Mouse (Mus musculus): ENCODE measurements around the gene Psmd4. TPM values are rescaled to one million over a fixed set of nuclear protein-coding genes. Genes with fewer than 3 reads are reported as not detected.
"Not testable (repeated sequence)": the region's sequence is repeated elsewhere in the genome, so short reads cannot be mapped to it uniquely, and the experiment has no call there.

The Psmd4 gene
- total and polyA plus RNA-seq, 3 experiments = 92.0 to 374 (median 177) TPM

DNA sequence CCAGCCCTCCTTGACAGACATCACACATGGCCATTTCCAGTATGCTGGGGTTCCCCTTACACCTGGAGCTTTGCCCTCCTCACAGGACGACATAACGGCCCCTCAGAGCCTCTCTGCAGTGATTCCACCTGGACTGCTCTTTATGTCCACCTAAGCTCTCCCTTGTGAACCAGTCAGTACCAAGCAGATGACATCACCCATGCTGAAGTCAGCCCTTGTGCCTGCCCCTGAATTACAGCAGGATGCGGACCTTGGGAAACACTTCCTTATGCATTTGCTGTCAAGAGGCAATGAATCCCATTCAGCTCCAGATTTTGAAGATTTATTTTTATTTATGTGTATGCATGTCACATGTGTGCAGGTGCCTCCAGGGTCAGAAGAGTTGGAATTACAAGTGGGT lies 5.5 kb upstream of the Psmd4 start:
- Histone ChIP-seq H3K27me3 (ENCODE audit: insufficient read depth, low read length) (peaks cover 22% of the 10 kb centered on the region), H3K9me3 (replicated peaks) (no peaks in the 10 kb centered on the region), H3K4me1 (ENCODE audit: insufficient read depth, low read depth, low read length) (peaks cover 40% of the 10 kb centered on the region), H3K36me3 (replicated peaks) (no peaks in the 10 kb centered on the region), H3K4me3 (ENCODE audit: low read depth, low read length) (no peak overlapping the region)
- no peak for DNase-seq (ENCODE audit: low spot score)
- TF ChIP-seq CTCF (IDR thresholded peaks at IDR 0.05; ENCODE audit: low read depth, low read length) (no peak), GATA1 (IDR thresholded peaks at IDR 0.05; ENCODE audit: borderline replicate concordance, low read length) (no peak), TAL1 (conservative IDR thresholded peaks at IDR 0.05; ENCODE audit: low read depth, low read length) (no peak), GATA2 (IDR thresholded peaks at IDR 0.05; ENCODE audit: borderline replicate concordance, low read depth, low read length) (no peak), POLR2AphosphoS5 (IDR thresholded peaks at IDR 0.05; ENCODE audit: insufficient replicate concordance, low read depth, low read length) (no peak)
- no peak for ATAC-seq (ENCODE audit: extremely low read depth, insufficient number of reproducible peaks, low FRiP score, poor library complexity, severe bottlenecking)

DNA sequence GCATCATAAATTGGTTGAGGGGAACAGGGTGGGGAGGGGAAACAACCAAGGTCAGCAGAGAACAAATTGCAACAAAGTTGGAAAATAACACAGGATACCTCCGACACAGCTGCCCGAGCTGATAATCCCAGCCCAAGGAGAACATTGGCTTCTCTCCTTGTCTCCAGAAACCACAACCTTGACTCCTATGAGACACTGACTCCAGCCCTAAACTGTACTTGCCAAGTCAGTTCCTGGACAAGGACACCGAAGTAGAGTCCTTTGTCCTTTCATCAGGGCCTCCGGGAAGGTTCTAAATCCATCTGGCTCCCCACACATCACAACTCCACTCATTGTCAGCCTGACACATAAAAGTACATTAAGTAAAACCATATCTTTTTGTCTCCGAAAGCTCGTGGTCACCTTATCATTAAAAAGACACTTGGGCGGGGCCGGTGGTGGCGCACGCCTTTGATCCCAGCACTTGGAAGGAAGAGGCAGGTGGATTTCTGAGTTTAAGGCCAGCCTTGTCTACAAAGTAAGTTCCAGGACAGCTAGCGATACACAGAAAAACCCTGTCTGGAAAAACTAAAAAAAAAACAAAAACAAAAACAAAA lies 4.1 kb upstream of the Psmd4 start:
- ATAC-seq (ENCODE audit: extremely low read depth, insufficient number of reproducible peaks, low FRiP score, poor library complexity, severe bottlenecking) (no peak), DNase-seq (ENCODE audit: low spot score) (no peak)
- Histone ChIP-seq H3K27me3 (ENCODE audit: insufficient read depth, low read length) (peaks cover 22% of the 10 kb centered on the region), H3K36me3 (replicated peaks) (no peaks in the 10 kb centered on the region), H3K4me3 (ENCODE audit: low read depth, low read length) (no peak overlapping the region; the same call in 1 of the 2 replicates), H3K9me3 (replicated peaks) (no peaks in the 10 kb centered on the region), H3K4me1 (ENCODE audit: insufficient read depth, low read depth, low read length) (peaks cover 40% of the 10 kb centered on the region)
- no peak for TF ChIP-seq CTCF (IDR thresholded peaks at IDR 0.05; ENCODE audit: low read depth, low read length)
- peak; percentile 38; the same call in 1 of the 2 replicates for TF ChIP-seq TAL1 (conservative IDR thresholded peaks at IDR 0.05; ENCODE audit: low read depth, low read length)

DNA sequence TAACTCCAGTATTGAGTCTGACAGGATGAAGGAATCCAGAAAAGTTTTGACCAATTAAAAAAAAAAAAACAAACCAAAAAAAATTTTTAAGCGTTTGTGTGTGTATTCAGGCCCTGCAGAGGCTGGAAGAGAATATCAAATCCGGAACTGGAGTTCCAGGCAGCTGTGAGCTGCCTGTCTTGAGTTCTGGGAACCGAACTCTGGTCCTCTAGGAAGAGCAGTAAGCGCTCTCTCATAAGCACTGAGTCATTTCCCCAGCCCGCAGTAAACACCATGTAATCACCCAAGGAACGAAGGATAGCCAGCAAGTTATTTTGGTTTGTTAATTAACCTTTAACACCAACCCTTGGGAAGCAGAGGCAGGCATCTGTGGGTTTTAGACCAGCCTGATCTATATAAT lies 837 bp upstream of the Psmd4 start:
- peaks cover 26% of the 10 kb centered on the region for H3K36me3 ChIP-seq (replicated peaks)
- no peaks in the 10 kb centered on the region for H3K9me3 ChIP-seq (replicated peaks)
- peaks cover 56% of the 10 kb centered on the region for H3K4me1 ChIP-seq (ENCODE audit: insufficient read depth, low read depth, low read length)
- ATAC-seq (ENCODE audit: extremely low read depth, insufficient number of reproducible peaks, low FRiP score, poor library complexity, severe bottlenecking) = no peak
- peaks cover 6% of the 10 kb centered on the region for H3K27me3 ChIP-seq (ENCODE audit: insufficient read depth, low read length)
- DNase-seq (ENCODE audit: low spot score) = no peak
- TF ChIP-seq POLR2AphosphoS5 (IDR thresholded peaks at IDR 0.05; ENCODE audit: insufficient replicate concordance, low read depth, low read length) (no peak), CTCF (IDR thresholded peaks at IDR 0.05; ENCODE audit: low read depth, low read length) (no peak), GATA2 (IDR thresholded peaks at IDR 0.05; ENCODE audit: borderline replicate concordance, low read depth, low read length) (no peak), GATA1 (IDR thresholded peaks at IDR 0.05; ENCODE audit: borderline replicate concordance, low read length) (no peak), TAL1 (conservative IDR thresholded peaks at IDR 0.05; ENCODE audit: low read depth, low read length) (no peak)
- H3K4me3 ChIP-seq (ENCODE audit: low read depth, low read length) = no peak overlapping the region

DNA sequence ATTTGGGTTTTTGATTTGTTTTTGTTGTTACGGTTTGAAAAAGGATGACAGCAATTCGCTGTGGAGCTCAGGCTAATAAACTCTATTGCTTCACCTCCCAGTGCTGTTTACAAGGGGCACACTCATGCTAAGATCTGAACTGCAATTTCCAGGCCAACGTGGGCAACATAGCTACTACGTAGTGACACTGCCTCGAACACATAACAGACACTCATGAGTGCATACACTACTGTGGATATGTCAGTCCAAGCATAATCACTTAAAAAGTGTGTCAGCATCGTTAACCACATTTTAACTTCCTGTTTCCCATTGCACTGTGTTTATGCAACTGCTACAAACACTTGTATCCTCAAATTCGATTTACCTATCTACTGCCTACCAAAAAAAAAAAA lies 420 bp upstream of the Psmd4 start:
- H3K36me3 ChIP-seq (replicated peaks) = peaks cover 31% of the 10 kb centered on the region
- H3K9me3 ChIP-seq (replicated peaks) = no peaks in the 10 kb centered on the region
- H3K4me3 ChIP-seq (ENCODE audit: low read depth, low read length) = peak overlapping the region; percentile 82
- ATAC-seq (ENCODE audit: extremely low read depth, insufficient number of reproducible peaks, low FRiP score, poor library complexity, severe bottlenecking) = peak; percentile 25
- H3K27me3 ChIP-seq (ENCODE audit: insufficient read depth, low read length) = peaks cover 3% of the 10 kb centered on the region
- peak; percentile 40 for DNase-seq (ENCODE audit: low spot score)
- peaks cover 54% of the 10 kb centered on the region for H3K4me1 ChIP-seq (ENCODE audit: insufficient read depth, low read depth, low read length)
- no peak for TF ChIP-seq GATA1 (IDR thresholded peaks at IDR 0.05; ENCODE audit: borderline replicate concordance, low read length)
- TF ChIP-seq GATA2 (IDR thresholded peaks at IDR 0.05; ENCODE audit: borderline replicate concordance, low read depth, low read length) = no peak
- no peak for TF ChIP-seq POLR2AphosphoS5 (IDR thresholded peaks at IDR 0.05; ENCODE audit: insufficient replicate concordance, low read depth, low read length)
- TF ChIP-seq CTCF (IDR thresholded peaks at IDR 0.05; ENCODE audit: low read depth, low read length) = no peak
- TF ChIP-seq TAL1 (conservative IDR thresholded peaks at IDR 0.05; ENCODE audit: low read depth, low read length) = no peak

DNA sequence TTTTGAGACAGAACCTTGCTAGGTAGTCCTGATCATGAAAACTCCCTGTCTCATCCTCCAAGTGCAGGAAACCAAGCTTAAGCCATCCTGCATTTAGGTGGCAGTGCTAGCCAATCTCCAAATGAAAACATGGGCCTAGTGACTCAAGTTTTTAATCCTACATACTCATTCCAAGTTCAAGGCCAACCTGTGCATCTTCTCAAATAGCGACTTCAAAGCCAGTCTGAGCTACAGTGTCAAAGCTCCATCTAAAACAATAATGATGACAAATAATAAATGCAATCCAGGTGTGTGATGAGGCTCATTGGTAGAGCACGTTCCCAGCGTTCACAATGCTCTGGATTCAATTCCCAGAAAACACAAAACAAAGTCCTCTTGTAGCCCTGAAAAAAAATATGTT lies 789 bp downstream of the Psmd4 start:
- peaks cover 49% of the 10 kb centered on the region for H3K4me1 ChIP-seq (ENCODE audit: insufficient read depth, low read depth, low read length)
- TF ChIP-seq GATA1 (IDR thresholded peaks at IDR 0.05; ENCODE audit: borderline replicate concordance, low read length) = no peak
- no peak for TF ChIP-seq GATA2 (IDR thresholded peaks at IDR 0.05; ENCODE audit: borderline replicate concordance, low read depth, low read length)
- TF ChIP-seq POLR2AphosphoS5 (IDR thresholded peaks at IDR 0.05; ENCODE audit: insufficient replicate concordance, low read depth, low read length) = no peak
- TF ChIP-seq CTCF (IDR thresholded peaks at IDR 0.05; ENCODE audit: low read depth, low read length) = no peak
- TF ChIP-seq TAL1 (conservative IDR thresholded peaks at IDR 0.05; ENCODE audit: low read depth, low read length) = no peak
- DNase-seq (ENCODE audit: low spot score) = no peak
- H3K9me3 ChIP-seq (replicated peaks) = no peaks in the 10 kb centered on the region
- peak overlapping the region; percentile 82 for H3K4me3 ChIP-seq (ENCODE audit: low read depth, low read length)
- no peak for ATAC-seq (ENCODE audit: extremely low read depth, insufficient number of reproducible peaks, low FRiP score, poor library complexity, severe bottlenecking)
- H3K27me3 ChIP-seq (ENCODE audit: insufficient read depth, low read length) = no peaks in the 10 kb centered on the region
- peaks cover 42% of the 10 kb centered on the region for H3K36me3 ChIP-seq (replicated peaks)

DNA sequence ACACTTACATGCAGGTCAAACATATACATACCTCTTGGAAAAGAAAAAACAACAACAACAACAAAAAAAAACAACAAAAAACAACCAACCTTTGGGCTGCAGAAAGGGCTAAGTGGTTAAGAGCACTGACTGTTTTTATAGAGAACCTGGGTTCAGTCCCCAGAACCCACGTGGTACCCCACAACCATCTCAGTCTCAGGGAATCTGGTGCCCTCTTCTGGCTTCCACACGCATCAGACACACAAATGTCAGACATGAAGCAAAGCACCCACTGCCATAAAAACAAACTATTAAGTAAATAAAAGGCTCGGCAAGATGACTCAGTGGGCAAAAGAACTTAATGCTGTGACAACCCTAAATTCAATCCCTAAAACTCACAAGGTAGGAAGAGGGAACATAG lies 12.5 kb downstream of the Psmd4 start:
- TF ChIP-seq GATA2 (IDR thresholded peaks at IDR 0.05; ENCODE audit: borderline replicate concordance, low read depth, low read length) (no peak), TAL1 (conservative IDR thresholded peaks at IDR 0.05; ENCODE audit: low read depth, low read length) (no peak), POLR2AphosphoS5 (IDR thresholded peaks at IDR 0.05; ENCODE audit: insufficient replicate concordance, low read depth, low read length) (no peak), CTCF (IDR thresholded peaks at IDR 0.05; ENCODE audit: low read depth, low read length) (no peak), GATA1 (IDR thresholded peaks at IDR 0.05; ENCODE audit: borderline replicate concordance, low read length) (no peak)
- Histone ChIP-seq H3K4me1 (ENCODE audit: insufficient read depth, low read depth, low read length) (peaks cover 40% of the 10 kb centered on the region), H3K36me3 (replicated peaks) (peaks cover 69% of the 10 kb centered on the region), H3K9me3 (replicated peaks) (no peaks in the 10 kb centered on the region), H3K27me3 (ENCODE audit: insufficient read depth, low read length) (no peaks in the 10 kb centered on the region), H3K4me3 (ENCODE audit: low read depth, low read length) (no peak overlapping the region)
- ATAC-seq (ENCODE audit: extremely low read depth, insufficient number of reproducible peaks, low FRiP score, poor library complexity, severe bottlenecking) (no peak), DNase-seq (ENCODE audit: low spot score) (no peak)

DNA sequence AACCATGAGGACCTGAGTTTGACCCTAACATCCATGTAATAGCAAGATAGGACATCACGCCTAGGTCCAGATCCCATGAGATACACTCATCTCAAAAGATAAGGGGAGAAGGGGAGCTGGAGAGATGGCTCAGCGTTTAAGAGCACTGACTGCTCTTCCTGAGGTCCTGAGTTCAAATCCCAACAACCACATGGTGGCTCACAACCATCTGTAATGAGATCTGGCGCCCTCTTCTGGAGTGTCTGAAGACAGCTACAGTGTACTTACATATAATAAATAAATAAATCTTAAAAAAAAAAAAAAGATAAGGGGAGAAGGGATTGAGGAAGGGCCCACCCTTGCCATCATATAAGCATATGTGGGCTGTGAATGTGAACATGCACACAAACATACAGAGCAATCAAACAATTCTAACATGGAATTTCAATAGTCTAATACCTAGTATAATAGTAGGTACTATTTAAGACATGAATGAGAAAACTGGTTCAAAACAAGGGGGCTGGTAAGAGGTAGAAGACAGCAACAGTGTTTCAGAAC lies 13.1 kb downstream of the Psmd4 start:
- not testable (repeated sequence) for ATAC-seq (ENCODE audit: extremely low read depth, insufficient number of reproducible peaks, low FRiP score, poor library complexity, severe bottlenecking); H3K9me3 ChIP-seq (replicated peaks); DNase-seq (ENCODE audit: low spot score); H3K4me3 ChIP-seq (ENCODE audit: low read depth, low read length); H3K27me3 ChIP-seq (ENCODE audit: insufficient read depth, low read length)
- Histone ChIP-seq H3K36me3 (replicated peaks) (peaks cover 68% of the 10 kb centered on the region), H3K4me1 (ENCODE audit: insufficient read depth, low read depth, low read length) (peaks cover 46% of the 10 kb centered on the region)

All from G1E (cell line).